Mouse (Mus musculus) heart, adult 2 months (tissue): Measurements from ENCODE around the gene Birc6.

ENCODE experiments used
- CTCF ChIP-seq: fragments of 200-600 bp; IDR thresholded peaks from 2 replicates; pipeline ENCODE4 v1.8.1; 2022; ENCODE audit warnings: antibody characterized with exemption, mild to moderate bottlenecking, moderate library complexity
- EP300 ChIP-seq: fragments of 200-500 bp; IDR thresholded peaks from 2 replicates; pipeline ENCODE4 v1.6.1; 2011; ENCODE audit warnings: low read depth, low read length, control low read depth; ENCODE audit not compliant: insufficient read depth
- POLR2A ChIP-seq: fragments of 200-500 bp; IDR thresholded peaks from 2 replicates; pipeline ENCODE4 v1.6.1; 2011; ENCODE audit warnings: mild to moderate bottlenecking, low read depth, low read length, control low read depth; ENCODE audit not compliant: insufficient read depth

- TF ChIP-seq POLR2A, result no peak
- TF ChIP-seq CTCF, result no peak
- no peak for TF ChIP-seq EP300
These were observed 9.4 kb downstream of the Birc6 start for GRCm38 (mm10) chr17:74537526-74537925.
